Mouse (Mus musculus) CH12.LX (cell line): ENCODE results near the gene Adam1b. TPM values are rescaled to one million over a fixed set of nuclear protein-coding genes. Genes with fewer than 3 reads are reported as not detected.
A peak's percentile ranks its signal among the peaks of the same experiment; 100 is the strongest.

Experiments used
- DNase-seq: peaks from one replicate; pipeline ENCODE4 v3.0.0-alpha.2; 2013; ENCODE audit errors: extremely low read depth
- H3K27ac ChIP-seq: 2 replicates; pipeline ENCODE4 v1.5.1; 2012; ENCODE audit warnings: low read depth, mild to moderate bottlenecking, control low read depth, moderate library complexity; ENCODE audit not compliant: insufficient read depth
- H3K27me3 ChIP-seq: replicated peaks from 2 replicates; pipeline ENCODE3; 2012; ENCODE audit warnings: inconsistent platforms
- H3K36me3 ChIP-seq, 2 experiments: replicated peaks in 1 of 2; 2 replicates each; pipeline versions ENCODE3 to v1.6.1; 2012; ENCODE audit warnings: inconsistent platforms in 1 of 2, low read length in 1 of 2, mild to moderate bottlenecking in 1 of 2, mixed read lengths in 1 of 2, moderate library complexity in 1 of 2; ENCODE audit not compliant: control insufficient read depth in 1 of 2, insufficient read depth in 1 of 2
- H3K4me1 ChIP-seq, 2 experiments: 2 replicates each; pipeline ENCODE4 v1.6.1; 2012; ENCODE audit warnings: inconsistent platforms in 1 of 2, moderate library complexity in 1 of 2; ENCODE audit not compliant: insufficient read depth in 2 of 2, control insufficient read depth in 1 of 2
- H3K4me2 ChIP-seq: 2 replicates; pipeline ENCODE4 v1.6.1; 2012; ENCODE audit warnings: low read depth, mild to moderate bottlenecking, control low read depth; ENCODE audit not compliant: poor library complexity, insufficient read depth, severe bottlenecking
- H3K4me3 ChIP-seq, 3 experiments: fragments of 150-350 bp in 1 of 3; sonication (generic) in 1 of 3; replicated peaks in 1 of 3; 2 replicates each; pipeline versions ENCODE3 to v1.5.1; 2011 to 2012; ENCODE audit warnings: low read depth in 2 of 3, low read length in 2 of 3, mild to moderate bottlenecking in 2 of 3, moderate library complexity in 2 of 3, control low read depth in 1 of 3, improper control_type of control experiment in 1 of 3, inconsistent platforms in 1 of 3, mixed read lengths in 1 of 3; ENCODE audit not compliant: poor library complexity in 1 of 3
- H3K79me2 ChIP-seq: replicated peaks from 2 replicates; pipeline ENCODE4 v1.6.1; 2012; ENCODE audit warnings: mild to moderate bottlenecking, moderate library complexity; ENCODE audit not compliant: control insufficient read depth, poor library complexity, insufficient read depth, severe bottlenecking; ENCODE audit errors: extremely low read depth
- H3K9ac ChIP-seq: 2 replicates; pipeline ENCODE4 v1.6.1; 2012; ENCODE audit warnings: low read depth, mild to moderate bottlenecking, control low read depth, moderate library complexity; ENCODE audit not compliant: insufficient read depth
- H3K9me3 ChIP-seq: replicated peaks from 2 replicates; pipeline ENCODE3; 2012; ENCODE audit warnings: low read length, inconsistent platforms, mixed read lengths
- CHD1 ChIP-seq: IDR thresholded peaks from 2 replicates; pipeline ENCODE4 v1.6.1; 2012; ENCODE audit warnings: low read depth, low read length, improper control_type of control experiment, inconsistent platforms
- CTCF ChIP-seq, 2 experiments: IDR thresholded peaks in 1 of 2; conservative IDR thresholded peaks in 1 of 2; 2 replicates each; pipeline ENCODE4 v1.5.1; 2011 to 2012; ENCODE audit warnings: low read depth in 2 of 2, low read length in 2 of 2, improper control_type of control experiment in 1 of 2, inconsistent platforms in 1 of 2, mild to moderate bottlenecking in 1 of 2, moderate library complexity in 1 of 2
- ELF1 ChIP-seq: IDR thresholded peaks from 2 replicates; pipeline ENCODE4 v1.6.1; 2014; ENCODE audit warnings: low read depth, mild to moderate bottlenecking, inconsistent platforms, low read length, improper control_type of control experiment
- GABPA ChIP-seq: IDR thresholded peaks from 2 replicates; pipeline ENCODE4 v1.6.1; 2012; ENCODE audit warnings: low read depth, low read length, improper control_type of control experiment, inconsistent platforms; ENCODE audit not compliant: insufficient replicate concordance
- IRF4 ChIP-seq: IDR thresholded peaks from 2 replicates; pipeline ENCODE4 v1.6.1; 2014; ENCODE audit warnings: low read depth, mild to moderate bottlenecking, inconsistent platforms, low read length, improper control_type of control experiment
- JUN ChIP-seq: IDR thresholded peaks from 2 replicates; pipeline ENCODE4 v1.6.1; 2011; ENCODE audit warnings: low read depth, mild to moderate bottlenecking, low read length, improper control_type of control experiment, moderate library complexity; ENCODE audit not compliant: insufficient read depth
- JUND ChIP-seq: conservative IDR thresholded peaks from 2 replicates; pipeline ENCODE4 v1.6.1; 2011; ENCODE audit warnings: low read depth, low read length, improper control_type of control experiment
- KAT2A ChIP-seq: IDR thresholded peaks from 2 replicates; pipeline ENCODE4 v1.6.1; 2012; ENCODE audit warnings: low read length, improper control_type of control experiment, inconsistent platforms; ENCODE audit not compliant: insufficient replicate concordance
- MEF2A ChIP-seq: IDR thresholded peaks from 2 replicates; pipeline ENCODE4 v1.6.1; 2014; ENCODE audit warnings: low read depth, mild to moderate bottlenecking, inconsistent platforms, low read length, improper control_type of control experiment, borderline replicate concordance
- MXI1 ChIP-seq: IDR thresholded peaks from 2 replicates; pipeline ENCODE4 v1.6.1; 2011; ENCODE audit warnings: mild to moderate bottlenecking, low read depth, low read length, improper control_type of control experiment
- NRF1 ChIP-seq: IDR thresholded peaks from 2 replicates; pipeline ENCODE4 v1.6.1; 2014; ENCODE audit warnings: low read depth, mild to moderate bottlenecking, inconsistent platforms, low read length, improper control_type of control experiment, moderate library complexity
- POLR2A ChIP-seq: IDR thresholded peaks from 2 replicates; pipeline ENCODE4 v1.6.1; 2011; ENCODE audit warnings: low read depth, mild to moderate bottlenecking, improper control_type of control experiment, low read length
- RAD21 ChIP-seq: IDR thresholded peaks from 2 replicates; pipeline ENCODE4 v1.6.1; 2011; ENCODE audit warnings: low read depth, mild to moderate bottlenecking, low read length, improper control_type of control experiment, moderate library complexity
- RCOR1 ChIP-seq: conservative IDR thresholded peaks from 2 replicates; pipeline ENCODE4 v1.6.1; 2012; ENCODE audit warnings: low read depth, mild to moderate bottlenecking, inconsistent platforms, low read length, improper control_type of control experiment
- SIN3A ChIP-seq: IDR thresholded peaks from 2 replicates; pipeline ENCODE4 v1.6.1; 2012; ENCODE audit warnings: low read length, improper control_type of control experiment, inconsistent platforms
- SMC3 ChIP-seq: IDR thresholded peaks from 2 replicates; pipeline ENCODE4 v1.6.1; 2011; ENCODE audit warnings: low read depth, low read length, improper control_type of control experiment
- UBTF ChIP-seq: IDR thresholded peaks from 2 replicates; pipeline ENCODE4 v1.6.1; 2012; ENCODE audit warnings: low read depth, mild to moderate bottlenecking, inconsistent platforms, low read length, improper control_type of control experiment, moderate library complexity
- USF2 ChIP-seq: conservative IDR thresholded peaks from 2 replicates; pipeline ENCODE4 v1.6.1; 2011; ENCODE audit warnings: low read depth, low read length, improper control_type of control experiment
- ZNF384 ChIP-seq: IDR thresholded peaks from 2 replicates; pipeline ENCODE4 v1.6.1; 2012; ENCODE audit warnings: low read depth, low read length, improper control_type of control experiment, inconsistent platforms
- dilution Hi-C: fragments of 300-500 bp; cut with MboI; formaldehyde crosslinking; loops from 2 replicates; pipeline ENCODE4 v1.14.3; 2020; ENCODE audit warnings: low sequenced_read_pairs; ENCODE audit not compliant: extremely low pct_unique_long_range_greater_than_20kb, extremely low pct_ligation_motif_present
- in situ Hi-C: fragments of 300-500 bp; cut with MboI; formaldehyde crosslinking; loops from 3 replicates; pipeline ENCODE4 v1.14.3; 2019; ENCODE audit warnings: low sequenced_read_pairs, low pct_ligation_motif_present, low pct_unique_long_range_greater_than_20kb, mixed read lengths
- polyA plus RNA-seq: library from polyadenylated mRNA; unstranded; fragments of >175 nt; gene quantifications from 2 replicates; pipeline ENCODE4 v1.2.1, GENCODE M21; 2012; ENCODE audit warnings: low read depth; ENCODE audit not compliant: insufficient read length
- total RNA-seq, 2 experiments: library from RNA; depleted of rRNA; stranded (reverse); fragments of 300-350 nt in 1 of 2; fragments of >200 nt in 1 of 2; gene quantifications; 2 replicates each; pipeline ENCODE4 v1.2.3; 2012 to 2014

Adam1b gene
- total and polyA plus RNA-seq, 3 experiments, result 0.04 TPM; not detected in 2

GRCm38 (mm10) chr5:121474610-121475009, 28.6 kb downstream of the Adam1b start:
- Histone ChIP-seq H3K36me3 (no peaks in the 10 kb centered on the region), H3K4me2 (no peak overlapping the region), H3K4me3 (no peak overlapping the region), H3K9me3 (no peaks in the 10 kb centered on the region), H3K9ac (no peak overlapping the region), H3K27me3 (no peaks in the 10 kb centered on the region), H3K27ac (no peak overlapping the region), H3K4me1 (peaks cover 14 to 30% of the 10 kb centered on the region in 2 experiments), H3K79me2 (no peaks in the 10 kb centered on the region)
- no peak for TF ChIP-seq JUND
- TF ChIP-seq RCOR1, result no peak
- TF ChIP-seq CHD1, result no peak
- TF ChIP-seq USF2, result no peak
- TF ChIP-seq ZNF384, result no peak
- TF ChIP-seq RAD21, result no peak
- TF ChIP-seq ELF1, result no peak
- DNase-seq, result no peak
- dilution Hi-C loops (no loop called here), in situ Hi-C loops (no loop called here)

- H3K4me2 ChIP-seq, result no peak overlapping the region
- peaks cover 17 to 33% of the 10 kb centered on the region in 2 experiments for H3K4me1 ChIP-seq
- in situ Hi-C loops (no loop called here), dilution Hi-C loops (no loop called here)
- no peaks in the 10 kb centered on the region for H3K27me3 ChIP-seq
- H3K9me3 ChIP-seq, result no peaks in the 10 kb centered on the region
- H3K4me3 ChIP-seq, result peak overlapping the region in 1 of 3 experiments; percentile 5
- no peak overlapping the region for H3K9ac ChIP-seq
- H3K79me2 ChIP-seq, result no peaks in the 10 kb centered on the region
- DNase-seq, result peak; percentile 32
- no peak overlapping the region for H3K27ac ChIP-seq
- no peak for TF ChIP-seq JUN
- TF ChIP-seq CTCF (conservative IDR thresholded peaks at IDR 0.05 in 1 of 2, IDR thresholded peaks at IDR 0.05 in 1 of 2; ENCODE audit: low read depth in 2 of 2, low read length in 2 of 2), result no peak
- no peak for TF ChIP-seq ELF1
- no peak for TF ChIP-seq USF2
- no peak for TF ChIP-seq MXI1
- no peak for TF ChIP-seq RCOR1
- no peak for TF ChIP-seq KAT2A
- no peak for TF ChIP-seq SMC3
- TF ChIP-seq IRF4, result no peak
- no peak for TF ChIP-seq GABPA
- no peak for TF ChIP-seq UBTF
- no peak for TF ChIP-seq MEF2A
- no peak for TF ChIP-seq SIN3A
- no peak for TF ChIP-seq POLR2A
- TF ChIP-seq NRF1, result no peak
- no peaks in the 10 kb centered on the region for H3K36me3 ChIP-seq
Measured at GRCm38 (mm10) chr5:121472411-121472810, 30.8 kb downstream of the Adam1b start.
